Mouse (Mus musculus) lung, embryonic 14.5 days (tissue): Measurements from ENCODE around the gene Phtf2. TPM values are rescaled to one million over a fixed set of nuclear protein-coding genes. Genes with fewer than 3 reads are reported as not detected.

Experiments used
- ATAC-seq: fragments of 200-750 bp; cut with Nextera tagmentation; 2 replicates; pipeline ENCODE4 v1.8.0; 2017; ENCODE audit warnings: mild to moderate bottlenecking, moderate TSS enrichment, moderate library complexity; ENCODE audit not compliant: insufficient read depth
- DNase-seq: peaks from one replicate; pipeline ENCODE4 v3.0.0-alpha.2; 2015
- H3K27ac ChIP-seq: fragments of 300-500 bp; sonication (generic); 2 replicates; pipeline ENCODE4 v1.5.1; 2014; ENCODE audit warnings: low read depth, mild to moderate bottlenecking, moderate library complexity
- H3K27me3 ChIP-seq: fragments of 300-500 bp; sonication (generic); 2 replicates; pipeline ENCODE4 v1.6.1; 2014; ENCODE audit warnings: low read length, control low read depth; ENCODE audit not compliant: insufficient read depth
- H3K36me3 ChIP-seq: fragments of 300-500 bp; sonication (generic); 2 replicates; pipeline ENCODE4 v1.6.1; 2014; ENCODE audit warnings: control low read depth; ENCODE audit not compliant: insufficient read depth
- H3K4me1 ChIP-seq: fragments of 300-500 bp; sonication (generic); 2 replicates; pipeline ENCODE4 v1.6.1; 2014; ENCODE audit warnings: antibody characterized with exemption, control low read depth; ENCODE audit not compliant: insufficient read depth
- H3K4me2 ChIP-seq: fragments of 300-500 bp; sonication (generic); 2 replicates; pipeline ENCODE4 v1.6.1; 2014; ENCODE audit warnings: mild to moderate bottlenecking
- H3K4me3 ChIP-seq: fragments of 300-500 bp; sonication (generic); 2 replicates; pipeline ENCODE4 v1.5.1; 2014; ENCODE audit warnings: low read depth, low read length
- H3K9ac ChIP-seq: fragments of 300-500 bp; sonication (generic); 2 replicates; pipeline ENCODE4 v1.6.1; 2014
- H3K9me3 ChIP-seq: fragments of 300-500 bp; sonication (generic); 2 replicates; pipeline ENCODE4 v1.6.1; 2016; ENCODE audit warnings: low read depth, low read length, control low read depth
- CTCF ChIP-seq: IDR thresholded peaks from 2 replicates; pipeline ENCODE4 v1.5.1; 2016; ENCODE audit warnings: antibody characterized with exemption, low read depth
- WGBS: fragments of 180-500 bp; shearing (Covaris S2); extraction: QIAGEN DNeasy Blood & Tissue Kit; methylation state at CpG from one replicate; pipeline ENCODE4 v1.1.7; 2014; 5-methylcytosine and 5-hydroxymethylcytosine counted together
- polyA plus RNA-seq: library from polyadenylated mRNA; unstranded; fragments of >200 nt; fragmentation: Nextera tagmentation; extraction: Ambion mirVana; gene quantifications from 2 replicates; pipeline ENCODE4 v1.2.1, GENCODE M21; 2014

Gene Phtf2
- polyA plus RNA-seq, 1 experiment from 2014 or later: 12.4 TPM

DNA sequence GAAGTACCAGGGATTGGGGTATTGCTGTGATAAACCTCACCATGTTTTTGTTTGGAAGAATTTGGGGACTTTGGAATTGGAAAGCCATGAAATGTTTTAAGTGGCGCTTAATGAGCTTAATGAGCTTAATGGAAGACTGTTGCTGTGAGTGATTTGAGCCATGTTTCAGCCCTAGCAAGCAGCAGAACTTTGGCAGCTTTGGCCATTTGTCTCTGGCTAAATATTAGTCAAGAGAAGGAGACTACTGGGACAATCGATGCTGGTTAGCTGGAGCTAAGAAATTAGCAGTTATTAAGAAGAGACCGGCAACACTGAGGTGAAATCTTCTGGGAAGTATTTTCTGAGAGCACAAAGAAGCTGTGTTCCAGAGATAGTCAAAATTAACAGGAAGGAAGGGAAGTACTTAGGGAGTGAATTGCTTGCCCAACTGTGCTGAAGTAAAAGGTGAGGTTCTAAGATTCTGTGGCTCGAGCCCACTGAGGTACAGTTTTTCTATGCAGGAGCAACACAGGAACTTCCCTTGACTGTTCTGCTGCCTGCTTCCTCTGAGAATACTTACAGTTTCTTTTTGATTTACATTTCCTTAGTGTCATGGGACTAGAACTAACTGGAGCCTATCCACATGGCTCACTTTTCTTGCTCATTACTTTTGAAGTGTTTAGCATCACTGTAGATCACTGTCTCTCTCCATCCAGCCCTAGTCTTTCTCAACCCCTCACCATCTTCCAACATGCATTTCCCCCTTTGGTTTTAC lies 17.5 kb downstream of the Phtf2 start:
- Histone ChIP-seq H3K4me1 (peaks cover 5% of the 10 kb centered on the region; the same call in 1 of the 2 replicates), H3K4me2 (no peak overlapping the region), H3K27ac (no peak overlapping the region), H3K9me3 (no peaks in the 10 kb centered on the region), H3K9ac (no peak overlapping the region), H3K4me3 (no peak overlapping the region), H3K36me3 (no peaks in the 10 kb centered on the region), H3K27me3 (no peaks in the 10 kb centered on the region)
- 70% methylated on average over 4 of the region's 4 CpGs for WGBS
- no peak for TF ChIP-seq CTCF
- DNase-seq (peak; percentile 6), ATAC-seq (no peak)

GRCm38 (mm10) chr5:20861901-20862300 lies 20.0 kb downstream of the Phtf2 start:
- Histone ChIP-seq H3K4me2 (no peak overlapping the region), H3K4me1 (peaks cover 5% of the 10 kb centered on the region; the same call in 1 of the 2 replicates), H3K36me3 (no peaks in the 10 kb centered on the region), H3K27ac (no peak overlapping the region), H3K27me3 (no peaks in the 10 kb centered on the region), H3K4me3 (no peak overlapping the region), H3K9me3 (no peaks in the 10 kb centered on the region), H3K9ac (no peak overlapping the region)
- ATAC-seq: no peak
- no peak for DNase-seq
- no peak for TF ChIP-seq CTCF
- 84% methylated on average over 2 of the region's 2 CpGs for WGBS

DNA sequence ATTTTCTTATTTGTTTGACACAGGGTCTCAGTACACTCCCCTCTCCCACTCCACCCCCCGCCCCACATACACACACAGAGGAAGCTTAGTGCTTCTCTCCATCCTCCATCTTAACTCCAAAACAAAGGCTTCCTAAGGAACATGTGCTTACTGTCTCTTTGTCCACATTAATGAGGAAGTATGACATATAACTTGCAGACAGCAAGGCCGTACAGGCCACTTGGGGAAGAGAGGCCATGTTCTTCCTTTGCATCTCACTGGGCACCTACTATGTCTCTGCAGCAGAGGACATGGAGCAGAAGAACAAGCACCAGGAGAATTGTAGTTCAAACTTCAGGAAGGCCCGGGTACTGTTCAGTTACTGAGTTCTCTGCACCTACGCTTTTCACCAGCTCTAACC lies 21.4 kb downstream of the Phtf2 start:
- H3K4me3 ChIP-seq: no peak overlapping the region
- DNase-seq (no peak), ATAC-seq (no peak)
- H3K27ac ChIP-seq: no peak overlapping the region
- 95% methylated on average over 4 of the region's 4 CpGs for WGBS
- no peaks in the 10 kb centered on the region for H3K27me3 ChIP-seq
- no peak overlapping the region for H3K4me2 ChIP-seq
- H3K9me3 ChIP-seq: no peaks in the 10 kb centered on the region
- no peaks in the 10 kb centered on the region for H3K36me3 ChIP-seq
- H3K4me1 ChIP-seq: peaks cover 5% of the 10 kb centered on the region; the same call in 1 of the 2 replicates
- no peak overlapping the region for H3K9ac ChIP-seq
- no peak for TF ChIP-seq CTCF

DNA sequence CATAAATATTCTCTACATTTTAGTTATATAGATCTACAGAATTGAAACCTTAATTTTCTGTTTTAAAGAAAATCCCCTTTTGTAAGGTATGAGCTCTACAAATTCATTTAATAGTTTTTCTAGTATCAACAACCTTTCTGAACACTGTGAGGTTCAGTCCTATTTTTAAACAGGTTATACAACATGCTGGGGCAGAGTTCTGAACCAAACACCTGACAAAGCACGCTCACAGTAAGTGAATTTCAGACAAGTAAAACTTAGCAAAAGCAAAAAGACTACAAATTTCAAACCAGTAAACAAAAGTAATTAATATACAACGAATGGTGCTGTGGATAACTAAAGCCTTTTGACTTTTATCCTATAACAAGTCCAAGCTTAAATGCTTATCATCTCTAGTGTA lies 23.5 kb downstream of the Phtf2 start:
- Histone ChIP-seq H3K4me1 (no peaks in the 10 kb centered on the region), H3K4me2 (no peak overlapping the region), H3K27me3 (no peaks in the 10 kb centered on the region), H3K4me3 (no peak overlapping the region), H3K9me3 (no peaks in the 10 kb centered on the region), H3K27ac (no peak overlapping the region), H3K9ac (no peak overlapping the region), H3K36me3 (no peaks in the 10 kb centered on the region)
- no peak for TF ChIP-seq CTCF
- WGBS: 92% methylated on average over 2 of the region's 2 CpGs
- ATAC-seq (no peak), DNase-seq (no peak)

DNA sequence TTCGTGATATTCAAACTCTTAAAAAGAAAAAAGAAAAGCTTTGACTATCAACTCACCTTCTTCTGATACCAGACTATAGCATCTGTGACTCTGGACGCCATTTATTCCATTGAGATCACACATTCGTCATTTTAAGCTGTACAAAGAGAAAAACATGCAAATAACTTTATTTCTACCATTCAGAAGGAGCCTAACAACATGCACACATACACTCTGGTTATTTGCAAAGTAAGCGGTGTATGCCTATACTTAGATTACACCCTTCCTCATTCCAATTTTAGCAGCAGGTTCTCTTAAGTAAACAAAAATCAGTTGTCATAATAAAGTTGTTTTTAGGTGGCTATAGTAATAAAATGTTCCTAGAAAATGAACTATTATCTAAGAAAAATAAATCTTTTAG lies 26.9 kb downstream of the Phtf2 start:
- Histone ChIP-seq H3K27me3 (no peaks in the 10 kb centered on the region), H3K9ac (no peak overlapping the region), H3K4me1 (no peaks in the 10 kb centered on the region), H3K27ac (no peak overlapping the region), H3K9me3 (no peaks in the 10 kb centered on the region), H3K36me3 (no peaks in the 10 kb centered on the region), H3K4me2 (no peak overlapping the region), H3K4me3 (no peak overlapping the region)
- no peak for TF ChIP-seq CTCF
- DNase-seq: no peak
- no peak for ATAC-seq
- WGBS: 78% methylated on average over 4 of the region's 4 CpGs

- no peak overlapping the region for H3K27ac ChIP-seq
These were observed 34.9 kb downstream of the Phtf2 start for GRCm38 (mm10) chr5:20847010-20847409.

GRCm38 (mm10) chr5:20843816-20844215 lies 38.1 kb downstream of the Phtf2 start:
- Histone ChIP-seq H3K9me3 (no peaks in the 10 kb centered on the region), H3K9ac (no peak overlapping the region), H3K4me3 (no peak overlapping the region), H3K4me2 (no peak overlapping the region), H3K27me3 (no peaks in the 10 kb centered on the region), H3K4me1 (no peaks in the 10 kb centered on the region), H3K27ac (no peak overlapping the region), H3K36me3 (no peaks in the 10 kb centered on the region)
- WGBS: 78% methylated on average over 2 of the region's 2 CpGs
- no peak for TF ChIP-seq CTCF
- DNase-seq: no peak
- no peak for ATAC-seq

More at GRCm38 (mm10) chr5:20847010-20847409, 34.9 kb downstream of the Phtf2 start:
- no peak overlapping the region for H3K4me2 ChIP-seq
- H3K9ac ChIP-seq: no peak overlapping the region
- H3K4me3 ChIP-seq: no peak overlapping the region
- no peaks in the 10 kb centered on the region for H3K4me1 ChIP-seq
- H3K9me3 ChIP-seq: no peaks in the 10 kb centered on the region
- H3K36me3 ChIP-seq: no peaks in the 10 kb centered on the region
- WGBS: 86% methylated on average over 2 of the region's 2 CpGs
- DNase-seq (no peak), ATAC-seq (no peak)
- H3K27me3 ChIP-seq: no peaks in the 10 kb centered on the region
- TF ChIP-seq CTCF: no peak
